Mouse (Mus musculus) lung, postnatal 0 days (tissue): ENCODE results near the gene Clcnka. TPM values are rescaled to one million over a fixed set of nuclear protein-coding genes. Genes with fewer than 3 reads are reported as not detected.

Source experiments
- ATAC-seq: fragments of 200-750 bp; cut with Nextera tagmentation; 2 replicates; pipeline ENCODE4 v1.8.0; 2017; ENCODE audit warnings: moderate library complexity
- DNase-seq: peaks from one replicate; pipeline ENCODE4 v3.0.0-alpha.2; 2016; ENCODE audit warnings: low spot score
- H3K27ac ChIP-seq: fragments of 300-500 bp; sonication (generic); 2 replicates; pipeline ENCODE4 v1.5.1; 2014; ENCODE audit warnings: antibody characterized with exemption, mild to moderate bottlenecking, low read length, mixed read lengths
- H3K27me3 ChIP-seq: fragments of 300-500 bp; sonication (generic); replicated peaks from 2 replicates; pipeline ENCODE4 v1.6.1; 2014; ENCODE audit warnings: low read length, mixed read lengths; ENCODE audit not compliant: insufficient read depth
- H3K36me3 ChIP-seq: fragments of 300-500 bp; sonication (generic); 2 replicates; pipeline ENCODE4 v1.6.1; 2014; ENCODE audit warnings: low read length, mixed read lengths; ENCODE audit not compliant: insufficient read depth
- H3K4me1 ChIP-seq: fragments of 300-500 bp; sonication (generic); 2 replicates; pipeline ENCODE4 v1.6.1; 2014; ENCODE audit warnings: antibody characterized with exemption, low read depth, low read length, mixed read lengths; ENCODE audit not compliant: insufficient read depth
- H3K4me2 ChIP-seq: fragments of 300-500 bp; sonication (generic); replicated peaks from 2 replicates; pipeline ENCODE4 v1.6.1; 2014; ENCODE audit warnings: low read depth, mild to moderate bottlenecking, low read length, moderate library complexity, mixed read lengths
- H3K4me3 ChIP-seq: fragments of 300-500 bp; sonication (generic); 2 replicates; pipeline ENCODE4 v1.5.1; 2014; ENCODE audit warnings: low read depth, low read length
- H3K9ac ChIP-seq: fragments of 300-500 bp; sonication (generic); replicated peaks from 2 replicates; pipeline ENCODE4 v1.6.1; 2014; ENCODE audit warnings: low read depth, mild to moderate bottlenecking
- H3K9me3 ChIP-seq: fragments of 300-500 bp; sonication (generic); 2 replicates; pipeline ENCODE4 v1.6.1; 2016; ENCODE audit warnings: low read length, mixed read lengths
- CTCF ChIP-seq: IDR thresholded peaks from 2 replicates; pipeline ENCODE4 v1.5.1; 2016; ENCODE audit warnings: antibody characterized with exemption, mild to moderate bottlenecking
- EP300 ChIP-seq: IDR thresholded peaks from 2 replicates; pipeline ENCODE4 v1.6.1; 2016; ENCODE audit warnings: antibody characterized with exemption, mild to moderate bottlenecking, control low read depth
- WGBS: fragments of 180-500 bp; shearing (Covaris S2); extraction: QIAGEN DNeasy Blood & Tissue Kit; methylation state at CpG from one replicate; pipeline ENCODE4 v1.1.7; 2014; 5-methylcytosine and 5-hydroxymethylcytosine counted together
- polyA plus RNA-seq: library from polyadenylated mRNA; unstranded; fragments of >200 nt; fragmentation: Nextera tagmentation; extraction: Ambion mirVana; gene quantifications from 2 replicates; pipeline ENCODE4 v1.2.1, GENCODE M21; 2015

Gene Clcnka
- polyA plus RNA-seq, 1 experiment from 2014 or later: 0.11 TPM

DNA sequence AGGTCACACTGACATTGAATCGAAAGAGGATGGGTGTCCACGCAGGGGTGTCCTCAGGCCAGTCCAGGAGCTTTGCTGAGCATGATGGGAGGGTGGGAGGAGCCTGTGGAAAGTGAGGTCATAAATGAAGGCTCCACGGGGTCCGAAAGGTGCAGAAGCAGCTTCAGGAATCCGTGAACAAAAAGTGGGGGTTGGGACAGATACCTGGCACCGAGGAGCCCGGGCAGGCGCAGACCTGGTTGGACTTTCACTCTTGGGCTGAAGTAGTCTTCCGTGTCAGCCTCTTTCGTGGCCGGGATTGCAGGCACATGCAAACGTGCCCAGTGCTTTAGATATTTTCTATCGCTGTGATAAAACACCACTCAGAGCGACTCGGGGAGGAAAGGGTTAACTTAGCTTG is 1.6 kb upstream of the Clcnka start:
- WGBS: 81% methylated on average over 15 of the region's 15 CpGs
- ATAC-seq: no peak

DNA sequence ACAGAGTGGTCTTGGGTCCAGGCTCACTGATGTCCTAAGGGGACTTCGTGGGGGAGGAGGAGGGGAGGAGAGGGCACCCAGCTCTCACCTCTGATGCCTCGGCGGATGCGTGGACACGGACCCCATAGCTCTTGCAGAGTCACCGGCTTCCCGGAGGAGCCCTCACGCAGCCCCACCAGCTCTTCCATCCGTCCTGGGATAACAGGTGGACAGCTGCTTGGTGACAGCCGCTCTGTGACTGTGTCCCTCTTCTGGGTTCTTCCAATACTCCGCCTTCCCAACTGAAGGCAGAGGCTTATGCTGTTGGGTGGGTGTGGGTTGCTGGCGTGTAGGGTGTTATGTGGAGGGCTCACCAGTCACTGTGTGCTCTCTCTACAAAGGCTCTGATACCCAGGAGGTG is 663 bp downstream of the Clcnka start:
- no peak overlapping the region for H3K9ac ChIP-seq
- 69% methylated on average over 12 of the region's 12 CpGs for WGBS
- no peak overlapping the region for H3K27ac ChIP-seq
- TF ChIP-seq EP300 (no peak), CTCF (no peak)
- H3K4me3 ChIP-seq: no peak overlapping the region
- DNase-seq (no peak), ATAC-seq (no peak)
- no peak overlapping the region for H3K4me2 ChIP-seq
- no peaks in the 10 kb centered on the region for H3K27me3 ChIP-seq
- H3K4me1 ChIP-seq: no peaks in the 10 kb centered on the region
- H3K9me3 ChIP-seq: no peaks in the 10 kb centered on the region
- H3K36me3 ChIP-seq: no peaks in the 10 kb centered on the region

More for the DNA sequence above, 1.6 kb upstream of the Clcnka start:
- H3K9me3 ChIP-seq: no peaks in the 10 kb centered on the region
- H3K4me2 ChIP-seq: no peak overlapping the region
- H3K4me3 ChIP-seq: no peak overlapping the region
- TF ChIP-seq EP300: no peak
- TF ChIP-seq CTCF: no peak
- H3K9ac ChIP-seq: no peak overlapping the region
- no peaks in the 10 kb centered on the region for H3K27me3 ChIP-seq
- no peaks in the 10 kb centered on the region for H3K36me3 ChIP-seq
- H3K4me1 ChIP-seq: no peaks in the 10 kb centered on the region
- DNase-seq: no peak
- no peak overlapping the region for H3K27ac ChIP-seq

DNA sequence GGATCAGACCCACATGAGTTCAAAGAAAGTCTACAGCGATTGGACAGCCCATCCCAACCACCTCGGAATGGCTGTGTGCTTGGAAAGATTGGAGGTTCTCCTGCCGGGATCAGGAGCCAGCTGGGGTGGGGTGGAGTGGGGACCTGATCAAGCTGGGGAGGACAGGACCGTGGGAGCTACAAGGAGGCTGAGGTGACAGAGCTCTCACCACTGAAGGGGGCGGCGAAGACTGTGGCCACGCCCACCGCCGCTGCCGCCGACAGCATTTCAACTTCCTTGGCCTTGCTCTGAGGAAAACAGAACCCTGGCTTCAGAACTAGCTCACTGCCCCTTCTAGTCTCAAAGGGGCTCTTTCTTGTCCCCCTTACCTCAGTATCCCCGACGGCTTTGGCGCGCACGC is 3.8 kb downstream of the Clcnka start:
- H3K9ac ChIP-seq: no peak overlapping the region
- no peak overlapping the region; the same call in 1 of the 2 replicates for H3K4me2 ChIP-seq
- no peaks in the 10 kb centered on the region for H3K9me3 ChIP-seq
- no peak overlapping the region for H3K27ac ChIP-seq
- peak; percentile 66 for ATAC-seq
- H3K27me3 ChIP-seq: no peaks in the 10 kb centered on the region
- H3K36me3 ChIP-seq: no peaks in the 10 kb centered on the region
- no peak for TF ChIP-seq CTCF
- no peak for TF ChIP-seq EP300
- peak; percentile 35 for DNase-seq
- H3K4me1 ChIP-seq: no peaks in the 10 kb centered on the region
- H3K4me3 ChIP-seq: no peak overlapping the region
- WGBS: 16% methylated on average over 16 of the region's 16 CpGs

DNA sequence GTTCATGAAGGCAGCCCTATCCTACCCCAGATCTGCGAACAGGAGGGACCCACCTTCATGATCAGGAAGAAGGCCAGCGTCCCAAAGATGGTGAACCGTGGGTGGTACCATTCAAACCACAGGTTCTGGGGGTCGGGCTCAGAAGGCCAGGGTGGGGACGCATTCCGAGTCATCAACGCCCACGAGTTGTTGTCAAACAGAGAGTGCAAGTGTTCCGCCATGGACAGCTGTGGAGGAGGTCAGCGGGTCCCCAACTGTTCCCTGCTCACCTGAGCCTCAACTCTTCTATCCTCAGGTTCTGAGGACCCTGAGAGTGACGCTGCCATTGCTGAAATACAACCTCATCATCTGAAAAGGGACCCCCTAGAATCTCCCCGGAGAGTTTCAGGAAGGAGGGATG is 7.2 kb downstream of the Clcnka start:
- 77% methylated on average over 12 of the region's 12 CpGs for WGBS
- H3K27ac ChIP-seq: no peak overlapping the region
- no peak overlapping the region for H3K4me2 ChIP-seq
- H3K9me3 ChIP-seq: no peaks in the 10 kb centered on the region
- ATAC-seq (no peak), DNase-seq (no peak)
- H3K9ac ChIP-seq: no peak overlapping the region
- H3K27me3 ChIP-seq: no peaks in the 10 kb centered on the region
- H3K36me3 ChIP-seq: no peaks in the 10 kb centered on the region
- TF ChIP-seq EP300 (no peak), CTCF (no peak)
- no peak overlapping the region for H3K4me3 ChIP-seq
- no peaks in the 10 kb centered on the region for H3K4me1 ChIP-seq

DNA sequence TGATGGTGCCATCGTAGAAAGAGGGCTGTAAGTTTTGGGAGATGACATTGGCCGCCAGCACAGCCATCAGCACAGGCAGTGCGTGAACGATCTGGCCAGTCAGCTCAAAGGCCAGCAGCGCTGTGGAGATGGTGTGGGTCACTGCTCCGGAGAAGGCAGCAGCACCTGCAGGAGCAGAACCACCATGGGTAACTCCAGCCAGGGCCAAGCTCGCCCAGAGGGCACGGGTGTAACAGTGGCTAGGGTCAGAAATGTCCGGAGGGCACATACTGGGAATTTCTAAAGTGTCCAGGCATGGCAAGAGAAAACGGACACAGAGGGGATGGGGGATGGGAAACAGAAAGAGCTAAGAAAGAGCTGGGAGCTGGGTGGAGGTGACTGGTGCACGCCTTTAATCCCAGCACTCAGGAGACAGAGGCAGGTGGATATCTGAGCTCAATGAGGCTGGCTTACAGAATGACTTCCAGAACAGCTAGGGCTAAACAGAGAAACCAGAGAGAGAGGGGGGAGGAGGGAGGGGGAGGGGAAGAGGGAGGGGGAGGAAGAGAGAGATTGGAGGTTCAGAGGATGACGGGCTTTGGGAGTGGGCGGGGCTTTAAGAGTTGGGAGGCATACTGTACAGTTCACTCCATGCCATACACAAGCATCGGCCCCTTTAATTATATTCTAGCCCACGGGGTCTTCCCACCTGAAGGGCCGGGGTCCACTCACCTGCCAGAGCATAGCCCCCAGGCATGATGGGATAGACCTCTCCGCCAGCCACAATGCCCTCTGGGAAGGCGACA is 9.0 kb downstream of the Clcnka start:
- Histone ChIP-seq H3K4me1 (no peaks in the 10 kb centered on the region), H3K27ac (no peak overlapping the region), H3K27me3 (no peaks in the 10 kb centered on the region), H3K4me2 (no peak overlapping the region), H3K9ac (no peak overlapping the region), H3K4me3 (no peak overlapping the region), H3K9me3 (no peaks in the 10 kb centered on the region), H3K36me3 (no peaks in the 10 kb centered on the region)
- no peak for DNase-seq
- TF ChIP-seq EP300: no peak
- TF ChIP-seq CTCF: no peak
- ATAC-seq: no peak
- WGBS: 77% methylated on average over 18 of the region's 18 CpGs

DNA sequence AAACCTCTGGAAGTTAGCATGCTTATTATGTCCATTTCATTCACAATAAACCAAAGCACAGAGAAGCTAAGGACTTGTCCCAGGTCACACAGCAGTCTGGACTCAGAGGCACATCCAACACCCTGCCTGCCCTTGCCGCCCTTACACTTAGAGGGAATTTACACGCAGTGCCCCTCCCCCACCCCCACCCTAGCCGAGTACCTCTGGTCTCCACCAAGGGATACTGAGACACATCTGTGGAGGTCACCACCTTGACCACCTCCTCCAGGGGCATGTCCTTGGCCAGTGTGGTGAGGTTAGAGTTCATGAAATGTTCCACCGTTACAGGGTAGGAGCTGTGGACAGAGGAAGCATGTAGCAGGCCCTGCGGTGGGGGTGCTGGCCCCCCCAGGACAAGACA is 10.6 kb downstream of the Clcnka start:
- DNase-seq: no peak
- Histone ChIP-seq H3K9ac (no peak overlapping the region), H3K9me3 (no peaks in the 10 kb centered on the region), H3K27me3 (no peaks in the 10 kb centered on the region), H3K36me3 (no peaks in the 10 kb centered on the region), H3K4me2 (no peak overlapping the region), H3K27ac (no peak overlapping the region), H3K4me3 (no peak overlapping the region), H3K4me1 (no peaks in the 10 kb centered on the region)
- TF ChIP-seq EP300 (no peak), CTCF (no peak)
- WGBS: 61% methylated on average over 5 of the region's 5 CpGs
- ATAC-seq: no peak
